Comparison of ENCODE assay signal across 20 mouse cellular contexts in genomic region chr7:16826571-16826970, GRCm38 (mm10). TPM values are rescaled to one million over a fixed set of nuclear protein-coding genes. Genes with fewer than 3 reads are reported as not detected.
DNase-seq lines count a peak whose midpoint lies in the region; ATAC-seq lines count a peak whose summit lies in the region.
"Had no signal": no experiment of that assay in that cellular context is flagged by ENCODE, and none has a peak within 500 bp of the region (broad histone marks: within the 10 kb centered on the region; RNA-seq: fewer than 3 reads in every experiment).

No protein-coding gene starts in this region.

- H3K9me3 ChIP-seq in heart, embryonic 10.5 days, result no peaks in the 10 kb centered on the region
- no peaks in the 10 kb centered on the region for H3K9me3 ChIP-seq in heart, embryonic 11.5 days (replicated peaks; ENCODE audit: control insufficient read depth, low read length)
- H3K9me3 ChIP-seq in limb, embryonic 12.5 days, result no peaks in the 10 kb centered on the region
- H3K9me3 ChIP-seq in limb, embryonic 10.5 days (replicated peaks), result no peaks in the 10 kb centered on the region
- H3K9me3 ChIP-seq in liver, embryonic 15.5 days (replicated peaks), result no peaks in the 10 kb centered on the region
- no peaks in the 10 kb centered on the region for H3K9me3 ChIP-seq in forebrain, embryonic 16.5 days (ENCODE audit: control insufficient read depth, low read length)
- H3K9me3 ChIP-seq: embryonic facial prominence, embryonic 12.5 days; hindbrain, embryonic 13.5 days; intestine, embryonic 15.5 days; midbrain, embryonic 12.5 days had no signal

- no peak overlapping the region for H3K4me3 ChIP-seq in heart, embryonic 10.5 days
- H3K4me3 ChIP-seq in heart, embryonic 11.5 days (ENCODE audit: low read depth, low read length), result no peak overlapping the region
- no peak overlapping the region for H3K4me3 ChIP-seq in limb, embryonic 12.5 days (replicated peaks)
- H3K4me3 ChIP-seq in limb, embryonic 10.5 days, result no peak overlapping the region
- H3K4me3 ChIP-seq in liver, embryonic 15.5 days (replicated peaks), result no peak overlapping the region
- no peak overlapping the region for H3K4me3 ChIP-seq in forebrain, embryonic 16.5 days (replicated peaks; ENCODE audit: low read length)
- H3K4me3 ChIP-seq: embryonic facial prominence, embryonic 12.5 days; hindbrain, embryonic 13.5 days; intestine, embryonic 15.5 days; midbrain, embryonic 12.5 days had no signal

- H3K27me3 ChIP-seq in heart, embryonic 10.5 days (ENCODE audit: insufficient read depth, poor library complexity, severe bottlenecking), result no peaks in the 10 kb centered on the region
- H3K27me3 ChIP-seq in heart, embryonic 11.5 days (ENCODE audit: control insufficient read depth, insufficient read depth, low read length), result no peaks in the 10 kb centered on the region
- no peaks in the 10 kb centered on the region for H3K27me3 ChIP-seq in limb, embryonic 12.5 days
- no peaks in the 10 kb centered on the region for H3K27me3 ChIP-seq in limb, embryonic 10.5 days (ENCODE audit: low read depth, poor library complexity, severe bottlenecking)
- H3K27me3 ChIP-seq in liver, embryonic 15.5 days, result no peaks in the 10 kb centered on the region
- H3K27me3 ChIP-seq in forebrain, embryonic 16.5 days (replicated peaks; ENCODE audit: control insufficient read depth, insufficient read depth, low read length), result no peaks in the 10 kb centered on the region
- H3K27me3 ChIP-seq: embryonic facial prominence, embryonic 12.5 days; hindbrain, embryonic 13.5 days; intestine, embryonic 15.5 days; midbrain, embryonic 12.5 days; Patski had no signal

- ATAC-seq in heart, embryonic 11.5 days (replicated peaks; ENCODE audit: insufficient number of reproducible peaks, low FRiP score, low TSS enrichment), result no peak
- no peak for ATAC-seq in limb, embryonic 12.5 days (ENCODE audit: insufficient number of reproducible peaks, insufficient read depth, low FRiP score, low TSS enrichment, low read depth)
- no peak for ATAC-seq in liver, embryonic 15.5 days (ENCODE audit: insufficient read depth)
- no peak for ATAC-seq in forebrain, embryonic 16.5 days
- ATAC-seq: forebrain, embryonic 14.5 days; intestine, embryonic 15.5 days; Patski had no signal

- no peak overlapping the region for H3K4me2 ChIP-seq in heart, embryonic 11.5 days
- H3K4me2 ChIP-seq in limb, embryonic 12.5 days, result no peak overlapping the region
- no peak overlapping the region for H3K4me2 ChIP-seq in liver, embryonic 15.5 days
- no peak overlapping the region for H3K4me2 ChIP-seq in forebrain, embryonic 16.5 days (ENCODE audit: low read length)
- H3K4me2 ChIP-seq: embryonic facial prominence, embryonic 12.5 days; hindbrain, embryonic 13.5 days; intestine, embryonic 15.5 days; midbrain, embryonic 12.5 days had no signal

- WGBS in heart, embryonic 10.5 days, result 58% methylated on average over 5 of the region's 5 CpGs
- 66% methylated on average over 5 of the region's 5 CpGs for WGBS in heart, embryonic 11.5 days (ENCODE audit: insufficient replicate concordance)
- WGBS in limb, embryonic 12.5 days, result 83% methylated on average over 5 of the region's 5 CpGs
- WGBS in limb, embryonic 10.5 days, result 87% methylated on average over 5 of the region's 5 CpGs
- WGBS in liver, embryonic 15.5 days (ENCODE audit: insufficient replicate concordance), result 38% methylated on average over 5 of the region's 5 CpGs
- 88% methylated on average over 5 of the region's 5 CpGs for WGBS in forebrain, embryonic 16.5 days

- no peak for DNase-seq in heart, embryonic 10.5 days (ENCODE audit: low spot score)
- DNase-seq in limb, embryonic 10.5 days (ENCODE audit: low spot score), result no peak
- DNase-seq in MN1 (ENCODE audit: low spot score), result peak; percentile 67
- no peak for DNase-seq in urinary bladder, adult 2 months (ENCODE audit: low spot score)
- DNase-seq: adrenal gland, adult 8-10 months; cerebellum, adult 9-10 months; gastrocnemius, postnatal 25 days; kidney, postnatal 4 days; right cerebral cortex, postnatal 4 days had no signal

- H3K27ac ChIP-seq in heart, embryonic 10.5 days, result 0 out of 2 replicates have a peak overlapping the region, but pooled peaks have one; percentile 31
- no peak overlapping the region for H3K27ac ChIP-seq in heart, embryonic 11.5 days (ENCODE audit: low read depth, low read length)
- H3K27ac ChIP-seq in limb, embryonic 12.5 days, result 0 out of 2 replicates have a peak overlapping the region, but pooled peaks have one; percentile 17
- H3K27ac ChIP-seq in limb, embryonic 10.5 days, result no peak overlapping the region
- 0 out of 2 replicates have a peak overlapping the region, but pooled peaks have one; percentile 19 for H3K27ac ChIP-seq in liver, embryonic 15.5 days (replicated peaks)
- H3K27ac ChIP-seq in forebrain, embryonic 16.5 days (ENCODE audit: low read length), result no peak overlapping the region
- H3K27ac ChIP-seq: embryonic facial prominence, embryonic 12.5 days; hindbrain, embryonic 13.5 days; intestine, embryonic 15.5 days; liver, embryonic 14.5 days; midbrain, embryonic 12.5 days had no signal

- H3K36me3 ChIP-seq in heart, embryonic 10.5 days, result peaks cover 94% of the 10 kb centered on the region
- H3K36me3 ChIP-seq in heart, embryonic 11.5 days (ENCODE audit: control insufficient read depth, insufficient read depth, low read length), result peaks cover 38% of the 10 kb centered on the region
- peaks cover 97% of the 10 kb centered on the region for H3K36me3 ChIP-seq in limb, embryonic 12.5 days
- peaks cover 98% of the 10 kb centered on the region for H3K36me3 ChIP-seq in limb, embryonic 10.5 days
- H3K36me3 ChIP-seq in liver, embryonic 15.5 days (replicated peaks), result peaks cover 90% of the 10 kb centered on the region
- H3K36me3 ChIP-seq in forebrain, embryonic 16.5 days (ENCODE audit: control insufficient read depth, insufficient read depth), result peaks cover 32% of the 10 kb centered on the region

- H3K9ac ChIP-seq in heart, embryonic 11.5 days (ENCODE audit: low read depth, low read length), result no peak overlapping the region
- no peak overlapping the region for H3K9ac ChIP-seq in limb, embryonic 12.5 days (replicated peaks)
- no peak overlapping the region for H3K9ac ChIP-seq in liver, embryonic 15.5 days
- H3K9ac ChIP-seq in forebrain, embryonic 16.5 days (replicated peaks; ENCODE audit: low read depth, low read length), result no peak overlapping the region
- H3K9ac ChIP-seq: embryonic facial prominence, embryonic 12.5 days; intestine, embryonic 15.5 days; liver, embryonic 14.5 days; midbrain, embryonic 12.5 days had no signal

- peaks cover 37% of the 10 kb centered on the region for H3K4me1 ChIP-seq in heart, embryonic 10.5 days
- H3K4me1 ChIP-seq in heart, embryonic 11.5 days (ENCODE audit: control insufficient read depth, insufficient read depth, low read length), result peaks cover 27% of the 10 kb centered on the region
- H3K4me1 ChIP-seq in limb, embryonic 12.5 days (replicated peaks), result peaks cover 4% of the 10 kb centered on the region; the same call in 1 of the 2 replicates
- peaks cover 4% of the 10 kb centered on the region for H3K4me1 ChIP-seq in limb, embryonic 10.5 days
- H3K4me1 ChIP-seq in liver, embryonic 15.5 days (replicated peaks), result peaks cover 29% of the 10 kb centered on the region
- H3K4me1 ChIP-seq in forebrain, embryonic 16.5 days (replicated peaks; ENCODE audit: control insufficient read depth, insufficient read depth, low read length), result peaks cover 4% of the 10 kb centered on the region

RNA-seq across cellular contexts. Expression of gene Fkrp, which starts 10.0 kb away (rescaled TPM):
- polyA plus RNA-seq in heart, embryonic 10.5 days (2016; fragmentation: Nextera tagmentation; extraction: Ambion mirVana), result 29.5 and 36.7 TPM in 2 replicates
- polyA plus RNA-seq in heart, embryonic 11.5 days (2014; fragmentation: Nextera tagmentation; extraction: Ambion mirVana), result 25.6 and 27.7 TPM in 2 replicates
- polyA plus RNA-seq in limb, embryonic 12.5 days (2016; fragmentation: Nextera tagmentation; extraction: Ambion mirVana), result 33.1 and 34.8 TPM in 2 replicates
- polyA plus RNA-seq in limb, embryonic 10.5 days (2016; fragmentation: Nextera tagmentation; extraction: Ambion mirVana), result 27.2 and 33.1 TPM in 2 replicates
- 8.2 and 9.0 TPM in 2 replicates for polyA plus RNA-seq in liver, embryonic 15.5 days (2015; fragmentation: Nextera tagmentation; extraction: Ambion mirVana)
- 23.1 and 29.0 TPM in 2 replicates for polyA plus RNA-seq in forebrain, embryonic 16.5 days (2015; fragmentation: Nextera tagmentation; extraction: Ambion mirVana)
- 17.2 and 21.3 TPM in 2 replicates for polyA plus RNA-seq in urinary bladder, adult 2 months (2012; rRNA removed)

RNA-seq across cellular contexts. Expression of gene Strn4, which starts 10.9 kb away (rescaled TPM):
- polyA plus RNA-seq in heart, embryonic 10.5 days (2016; fragmentation: Nextera tagmentation; extraction: Ambion mirVana), result 101 and 107 TPM in 2 replicates
- polyA plus RNA-seq in heart, embryonic 11.5 days (2014; fragmentation: Nextera tagmentation; extraction: Ambion mirVana), result 81.4 and 86.8 TPM in 2 replicates
- 148 and 155 TPM in 2 replicates for polyA plus RNA-seq in limb, embryonic 12.5 days (2016; fragmentation: Nextera tagmentation; extraction: Ambion mirVana)
- polyA plus RNA-seq in limb, embryonic 10.5 days (2016; fragmentation: Nextera tagmentation; extraction: Ambion mirVana), result 130 and 145 TPM in 2 replicates
- polyA plus RNA-seq in liver, embryonic 15.5 days (2015; fragmentation: Nextera tagmentation; extraction: Ambion mirVana), result 30.9 and 37.8 TPM in 2 replicates
- polyA plus RNA-seq in forebrain, embryonic 16.5 days (2015; fragmentation: Nextera tagmentation; extraction: Ambion mirVana), result 189 and 204 TPM in 2 replicates
- polyA plus RNA-seq in urinary bladder, adult 2 months (2012; rRNA removed), result 78.6 and 101 TPM in 2 replicates

RNA-seq across cellular contexts. Expression of gene Prkd2, which starts 16.1 kb away (rescaled TPM):
- polyA plus RNA-seq in heart, embryonic 10.5 days (2016; fragmentation: Nextera tagmentation; extraction: Ambion mirVana), result 8.9 and 9.4 TPM in 2 replicates
- polyA plus RNA-seq in heart, embryonic 11.5 days (2014; fragmentation: Nextera tagmentation; extraction: Ambion mirVana), result 10.8 and 11.6 TPM in 2 replicates
- polyA plus RNA-seq in limb, embryonic 12.5 days (2016; fragmentation: Nextera tagmentation; extraction: Ambion mirVana), result 16.0 and 16.2 TPM in 2 replicates
- polyA plus RNA-seq in limb, embryonic 10.5 days (2016; fragmentation: Nextera tagmentation; extraction: Ambion mirVana), result 15.0 and 15.6 TPM in 2 replicates
- 3.2 and 3.8 TPM in 2 replicates for polyA plus RNA-seq in liver, embryonic 15.5 days (2015; fragmentation: Nextera tagmentation; extraction: Ambion mirVana)
- 6.6 TPM in 2 replicates for polyA plus RNA-seq in forebrain, embryonic 16.5 days (2015; fragmentation: Nextera tagmentation; extraction: Ambion mirVana)
- polyA plus RNA-seq in urinary bladder, adult 2 months (2012; rRNA removed), result 19.2 and 24.4 TPM in 2 replicates

RNA-seq across cellular contexts. Expression of gene Slc1a5, which starts 45.4 kb away (rescaled TPM):
- 47.0 TPM in 2 replicates for polyA plus RNA-seq in heart, embryonic 10.5 days (2016; fragmentation: Nextera tagmentation; extraction: Ambion mirVana)
- 26.9 and 30.1 TPM in 2 replicates for polyA plus RNA-seq in heart, embryonic 11.5 days (2014; fragmentation: Nextera tagmentation; extraction: Ambion mirVana)
- 43.7 and 48.7 TPM in 2 replicates for polyA plus RNA-seq in limb, embryonic 12.5 days (2016; fragmentation: Nextera tagmentation; extraction: Ambion mirVana)
- polyA plus RNA-seq in limb, embryonic 10.5 days (2016; fragmentation: Nextera tagmentation; extraction: Ambion mirVana), result 48.3 and 48.7 TPM in 2 replicates
- 120 and 144 TPM in 2 replicates for polyA plus RNA-seq in liver, embryonic 15.5 days (2015; fragmentation: Nextera tagmentation; extraction: Ambion mirVana)
- polyA plus RNA-seq in forebrain, embryonic 16.5 days (2015; fragmentation: Nextera tagmentation; extraction: Ambion mirVana), result 9.8 and 10.7 TPM in 2 replicates
- 213 and 249 TPM in 2 replicates for polyA plus RNA-seq in urinary bladder, adult 2 months (2012; rRNA removed)

RNA-seq across cellular contexts. Expression of gene Dact3, which starts 48.5 kb away (rescaled TPM):
- polyA plus RNA-seq in heart, embryonic 10.5 days (2016; fragmentation: Nextera tagmentation; extraction: Ambion mirVana), result 5.0 and 7.2 TPM in 2 replicates
- polyA plus RNA-seq in heart, embryonic 11.5 days (2014; fragmentation: Nextera tagmentation; extraction: Ambion mirVana), result 9.5 and 10.6 TPM in 2 replicates
- polyA plus RNA-seq in limb, embryonic 12.5 days (2016; fragmentation: Nextera tagmentation; extraction: Ambion mirVana), result 9.8 and 12.5 TPM in 2 replicates
- 7.0 and 8.2 TPM in 2 replicates for polyA plus RNA-seq in limb, embryonic 10.5 days (2016; fragmentation: Nextera tagmentation; extraction: Ambion mirVana)
- 0.14 and 0.17 TPM in 2 replicates for polyA plus RNA-seq in liver, embryonic 15.5 days (2015; fragmentation: Nextera tagmentation; extraction: Ambion mirVana)
- 2.1 and 2.6 TPM in 2 replicates for polyA plus RNA-seq in forebrain, embryonic 16.5 days (2015; fragmentation: Nextera tagmentation; extraction: Ambion mirVana)
- polyA plus RNA-seq in urinary bladder, adult 2 months (2012; rRNA removed), result 61.5 and 82.9 TPM in 2 replicates

Comparison
In these comparisons a context has a peak if more than half of its experiments do, and no peak if none do; other contexts are left out.
1. H3K27ac ChIP-seq: peak in heart, embryonic 10.5 days (single experiment), limb, embryonic 12.5 days (single experiment) and liver, embryonic 15.5 days (single experiment); none in heart, embryonic 11.5 days (single experiment), limb, embryonic 10.5 days (single experiment) and forebrain, embryonic 16.5 days (single experiment).